In the genomic region with DNA sequence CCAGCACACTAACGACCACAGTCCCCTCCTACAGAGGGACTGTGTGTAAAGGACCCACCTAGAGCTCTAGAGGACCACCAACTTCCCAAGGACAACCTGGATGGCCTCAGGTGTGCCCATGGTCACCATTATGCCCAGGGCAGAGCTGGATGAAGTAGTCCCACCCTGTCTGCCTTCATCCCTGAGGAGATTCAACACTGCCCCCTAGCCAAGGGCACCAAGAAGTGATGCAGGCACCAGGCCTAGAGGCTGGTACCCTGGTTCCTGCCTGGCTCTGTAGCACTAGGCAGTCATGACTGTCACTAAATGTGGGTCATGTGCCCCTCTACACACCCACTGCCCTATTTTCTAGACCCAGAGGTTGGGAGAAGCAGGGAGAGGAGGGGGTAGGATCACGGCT, we compare ENCODE assay signal across 19 mouse cellular contexts. TPM values are rescaled to one million over a fixed set of nuclear protein-coding genes. Genes with fewer than 3 reads are reported as not detected.
DNase-seq lines count a peak whose midpoint lies in the region; ATAC-seq and TF ChIP-seq lines count a peak whose summit lies in the region.
"Had no signal": no experiment of that assay in that cellular context is flagged by ENCODE, and none has a peak within 500 bp of the region (broad histone marks: within the 10 kb centered on the region; RNA-seq: fewer than 3 reads in every experiment).

No protein-coding gene starts in this region.

- intact Hi-C loops in heart, postnatal 36 days (cut with DNase I), result no loop called here

- H3K36me3 ChIP-seq in spleen, adult 2 months (ENCODE audit: control insufficient read depth, insufficient read depth, low read length), result peaks cover 33% of the 10 kb centered on the region
- peaks cover 14% of the 10 kb centered on the region for H3K36me3 ChIP-seq in liver, embryonic 11.5 days (ENCODE audit: control insufficient read depth, insufficient read depth, low read length)

- H3K27ac ChIP-seq in spleen, adult 2 months (ENCODE audit: insufficient read depth, low read length), result no peak overlapping the region
- H3K27ac ChIP-seq in liver, embryonic 11.5 days (ENCODE audit: low read depth, low read length), result peak overlapping the region; percentile 61
- H3K27ac ChIP-seq: embryonic facial prominence, embryonic 12.5 days; forebrain, embryonic 13.5 days; gastrocnemius, adult 2 months; heart, adult 2 months; hindbrain, embryonic 13.5 days; midbrain, embryonic 13.5 days had no signal

- no peak for ATAC-seq in liver, embryonic 11.5 days (replicated peaks; ENCODE audit: low FRiP score)
- ATAC-seq in megakaryocyte-erythroid progenitor cell, adult 5-6 weeks (replicated peaks; ENCODE audit: low FRiP score, low TSS enrichment, poor library complexity, severe bottlenecking), result 0 out of 2 replicates have a peak, but pooled peaks have one; percentile 37
- ATAC-seq: activated CD4-positive, CD25-positive, alpha-beta regulatory T cell, adult 4 months; forebrain, embryonic 13.5 days; intestine, embryonic 16.5 days; midbrain, embryonic 13.5 days had no signal

- TF ChIP-seq CTCF in spleen, adult 2 months (IDR thresholded peaks at IDR 0.05; ENCODE audit: extremely low read depth, insufficient read depth, insufficient read length, insufficient replicate concordance), result peak; percentile 25; the same call in 1 of the 2 replicates

- H3K4me2 ChIP-seq in liver, embryonic 11.5 days, result peak overlapping the region; percentile 47
- H3K4me2 ChIP-seq: embryonic facial prominence, embryonic 12.5 days; forebrain, embryonic 13.5 days; hindbrain, embryonic 13.5 days; midbrain, embryonic 13.5 days had no signal

- no peaks in the 10 kb centered on the region for H3K27me3 ChIP-seq in spleen, adult 2 months (ENCODE audit: control insufficient read depth, insufficient read depth, low read length)
- no peaks in the 10 kb centered on the region for H3K27me3 ChIP-seq in liver, embryonic 11.5 days (replicated peaks; ENCODE audit: control insufficient read depth, insufficient read depth, low read length)
- H3K27me3 ChIP-seq: embryonic facial prominence, embryonic 12.5 days; forebrain, embryonic 13.5 days; hindbrain, embryonic 13.5 days; midbrain, embryonic 13.5 days had no signal

- 93% methylated on average over 2 of the region's 2 CpGs for WGBS in spleen, adult 2 months
- 88% methylated on average over 2 of the region's 2 CpGs for WGBS in liver, embryonic 11.5 days

- peak overlapping the region; percentile 48; the same call in 1 of the 2 replicates for H3K9ac ChIP-seq in liver, embryonic 11.5 days (ENCODE audit: low read depth, low read length)
- H3K9ac ChIP-seq: embryonic facial prominence, embryonic 12.5 days; forebrain, embryonic 13.5 days; hindbrain, embryonic 13.5 days; midbrain, embryonic 13.5 days had no signal

- peaks cover 16% of the 10 kb centered on the region; the same call in 1 of the 2 replicates for H3K4me1 ChIP-seq in spleen, adult 2 months (ENCODE audit: control insufficient read depth, insufficient read depth, insufficient read length)
- peaks cover 22% of the 10 kb centered on the region for H3K4me1 ChIP-seq in liver, embryonic 11.5 days (replicated peaks; ENCODE audit: control insufficient read depth, insufficient read depth, low read length)

- peak; percentile 30 for DNase-seq in adrenal gland, adult 2 months
- no peak for DNase-seq in adrenal gland, postnatal 25 days
- peak in 1 of 2 experiments; percentile 29 for DNase-seq in spleen, adult 2 months (ENCODE audit: low read depth in 1 of 2, low spot score in 2 of 2)
- DNase-seq in spleen, postnatal 14 days (ENCODE audit: low spot score in 2 of 2), result no peak
- no peak for DNase-seq in liver, embryonic 11.5 days (ENCODE audit: low spot score)
- no peak for DNase-seq in heart, postnatal 36 days
- DNase-seq in frontal cortex, postnatal 10 days (ENCODE audit: low spot score in 2 of 2), result no peak
- DNase-seq: cerebellum, postnatal 36 days; gastrocnemius, adult 2 months; heart, adult 2 months had no signal

- H3K4me3 ChIP-seq in spleen, adult 2 months (ENCODE audit: extremely low read depth, insufficient read depth, insufficient read length), result no peak overlapping the region
- H3K4me3 ChIP-seq in liver, embryonic 11.5 days (ENCODE audit: low read depth, low read length), result no peak overlapping the region; the same call in 1 of the 2 replicates
- H3K4me3 ChIP-seq: embryonic facial prominence, embryonic 12.5 days; forebrain, embryonic 13.5 days; gastrocnemius, adult 2 months; heart, adult 2 months; hindbrain, embryonic 13.5 days; midbrain, embryonic 13.5 days; myocyte had no signal

- H3K9me3 ChIP-seq in liver, embryonic 11.5 days (ENCODE audit: control insufficient read depth, low read length), result no peaks in the 10 kb centered on the region
- H3K9me3 ChIP-seq: embryonic facial prominence, embryonic 12.5 days; forebrain, embryonic 13.5 days; hindbrain, embryonic 13.5 days; midbrain, embryonic 13.5 days had no signal

- no peak for TF ChIP-seq POLR2A in spleen, adult 2 months (IDR thresholded peaks at IDR 0.05; ENCODE audit: low read depth, low read length)

RNA-seq across cellular contexts. Expression of a gene that starts 6.1 kb away (rescaled TPM):
- total RNA-seq in adrenal gland, adult 2 months (2021), result 100 to 1,000 TPM; 102 to 134 TPM
- 89.5 and 99.3 TPM in 2 replicates for polyA plus RNA-seq in adrenal gland, adult 2 months (2012; rRNA removed)
- total RNA-seq in adrenal gland, postnatal 25 days (2021), result 108 and 117 TPM in 2 replicates
- polyA plus RNA-seq in spleen, adult 2 months (2012; rRNA removed), result 85.3 and 99.6 TPM in 2 replicates
- 56.2 and 61.8 TPM in 2 replicates for polyA plus RNA-seq in liver, embryonic 11.5 days (2014; fragmentation: Nextera tagmentation; extraction: Ambion mirVana)
- total RNA-seq in megakaryocyte-erythroid progenitor cell, adult 5-6 weeks (2014; fragmentation: Nextera tagmentation), result 25.9 and 31.2 TPM in 2 replicates
- total RNA-seq in megakaryocyte-erythroid progenitor cell, adult 5-6 weeks (2017), result 16.9 and 23.2 TPM in 2 replicates
- total RNA-seq in heart, postnatal 36 days (2021), result 10 to 100 TPM; 56.8 to 64.0 TPM

RNA-seq across cellular contexts. Expression of a gene that starts 7.8 kb away (rescaled TPM):
- under 1 TPM; 0.09 to 0.17 TPM for total RNA-seq in adrenal gland, adult 2 months (2021)
- 0.10 and 0.18 TPM in 2 replicates for polyA plus RNA-seq in adrenal gland, adult 2 months (2012; rRNA removed)
- 0.12 TPM in 1 of 2 replicates, not detected in the other for total RNA-seq in adrenal gland, postnatal 25 days (2021)
- polyA plus RNA-seq in spleen, adult 2 months (2012; rRNA removed), result 0.09 and 0.11 TPM in 2 replicates
- polyA plus RNA-seq in liver, embryonic 11.5 days (2014; fragmentation: Nextera tagmentation; extraction: Ambion mirVana), result not detected in 2 replicates
- total RNA-seq in megakaryocyte-erythroid progenitor cell, adult 5-6 weeks (2014; fragmentation: Nextera tagmentation), result not detected in 2 replicates
- not detected in 2 replicates for total RNA-seq in megakaryocyte-erythroid progenitor cell, adult 5-6 weeks (2017)
- total RNA-seq in heart, postnatal 36 days (2021), result not detected
- total RNA-seq: gastrocnemius, adult 2 months; layer of hippocampus, adult 18-20 months had no signal
- polyA plus RNA-seq: activated CD4-positive, CD25-positive, alpha-beta regulatory T cell, adult 4 months; embryonic facial prominence, embryonic 12.5 days; hindbrain, embryonic 13.5 days; myocyte had no signal

RNA-seq across cellular contexts. Expression of a gene that starts 12.1 kb away (rescaled TPM):
- under 1 TPM; 0.29 to 0.69 TPM for total RNA-seq in adrenal gland, adult 2 months (2021)
- 0.12 and 0.26 TPM in 2 replicates for polyA plus RNA-seq in adrenal gland, adult 2 months (2012; rRNA removed)
- 0.94 and 1.3 TPM in 2 replicates for total RNA-seq in adrenal gland, postnatal 25 days (2021)
- polyA plus RNA-seq in spleen, adult 2 months (2012; rRNA removed), result 1.9 and 2.2 TPM in 2 replicates
- polyA plus RNA-seq in liver, embryonic 11.5 days (2014; fragmentation: Nextera tagmentation; extraction: Ambion mirVana), result 0.21 TPM in 1 of 2 replicates, not detected in the other
- 0.39 and 1.5 TPM in 2 replicates for total RNA-seq in megakaryocyte-erythroid progenitor cell, adult 5-6 weeks (2014; fragmentation: Nextera tagmentation)
- not detected in 2 replicates for total RNA-seq in megakaryocyte-erythroid progenitor cell, adult 5-6 weeks (2017)
- under 1 TPM in 1 of 2 experiments, not detected in 1; 0.19 TPM for total RNA-seq in heart, postnatal 36 days (2021)
- total RNA-seq: gastrocnemius, adult 2 months; heart, adult 2 months had no signal
- polyA plus RNA-seq: embryonic facial prominence, embryonic 12.5 days had no signal

RNA-seq across cellular contexts. Expression of a gene that starts 16.7 kb away (rescaled TPM):
- total RNA-seq in adrenal gland, adult 2 months (2021), result 100 to 1,000 TPM; 154 to 202 TPM
- 199 and 225 TPM in 2 replicates for polyA plus RNA-seq in adrenal gland, adult 2 months (2012; rRNA removed)
- total RNA-seq in adrenal gland, postnatal 25 days (2021), result 179 and 226 TPM in 2 replicates
- 386 and 394 TPM in 2 replicates for polyA plus RNA-seq in spleen, adult 2 months (2012; rRNA removed)
- polyA plus RNA-seq in liver, embryonic 11.5 days (2014; fragmentation: Nextera tagmentation; extraction: Ambion mirVana), result 126 and 132 TPM in 2 replicates
- total RNA-seq in megakaryocyte-erythroid progenitor cell, adult 5-6 weeks (2014; fragmentation: Nextera tagmentation), result 103 and 123 TPM in 2 replicates
- 42.8 and 97.1 TPM in 2 replicates for total RNA-seq in megakaryocyte-erythroid progenitor cell, adult 5-6 weeks (2017)
- total RNA-seq in heart, postnatal 36 days (2021), result 10 to 100 TPM; 52.4 to 55.6 TPM

RNA-seq across cellular contexts. Expression of a gene that starts 21.6 kb away (rescaled TPM):
- 1 to 10 TPM; 2.5 to 5.7 TPM for total RNA-seq in adrenal gland, adult 2 months (2021)
- 54.9 and 57.6 TPM in 2 replicates for polyA plus RNA-seq in adrenal gland, adult 2 months (2012; rRNA removed)
- 3.9 and 6.0 TPM in 2 replicates for total RNA-seq in adrenal gland, postnatal 25 days (2021)
- polyA plus RNA-seq in spleen, adult 2 months (2012; rRNA removed), result 631 and 1,026 TPM in 2 replicates
- polyA plus RNA-seq in liver, embryonic 11.5 days (2014; fragmentation: Nextera tagmentation; extraction: Ambion mirVana), result 38.7 and 41.1 TPM in 2 replicates
- 53.0 and 63.6 TPM in 2 replicates for total RNA-seq in megakaryocyte-erythroid progenitor cell, adult 5-6 weeks (2014; fragmentation: Nextera tagmentation)
- 104 and 112 TPM in 2 replicates for total RNA-seq in megakaryocyte-erythroid progenitor cell, adult 5-6 weeks (2017)
- 1 to 10 TPM; 1.1 to 1.3 TPM for total RNA-seq in heart, postnatal 36 days (2021)
